Mouse (Mus musculus) ovary, postnatal 10 days (tissue): Measurements from ENCODE around the gene Ciz1.
A peak's percentile ranks its signal among the peaks of the same experiment; 100 is the strongest.
"Not testable (repeated sequence)": the region's sequence is repeated elsewhere in the genome, so short reads cannot be mapped to it uniquely, and the experiment has no call there.

ENCODE experiments used
- DNase-seq: peaks from one replicate; pipeline ENCODE4 v3.0.0; 2022; ENCODE audit warnings: low spot score

The Ciz1 gene

GRCm38 (mm10) chr2:32347019-32347418, 5.1 kb upstream of the Ciz1 start:
- no peak for DNase-seq

- DNase-seq = no peak
Measured at GRCm38 (mm10) chr2:32348311-32348710, 3.8 kb upstream of the Ciz1 start.

- no peak for DNase-seq
Measured at GRCm38 (mm10) chr2:32349625-32350255, 2.4 kb upstream of the Ciz1 start.

GRCm38 (mm10) chr2:32350471-32351051, 1.6 kb upstream of the Ciz1 start:
- DNase-seq = no peak

- DNase-seq = no peak
Measured at GRCm38 (mm10) chr2:32351471-32351961, 611 bp upstream of the Ciz1 start.

- DNase-seq = peak; percentile 93
Measured at GRCm38 (mm10) chr2:32353007-32353542, 948 bp downstream of the Ciz1 start, which contains the start of gene Dnm1. Dnm1 (minus strand) TSS chr2:32353338.

GRCm38 (mm10) chr2:32353836-32354235, 1.7 kb downstream of the Ciz1 start:
- DNase-seq = no peak

GRCm38 (mm10) chr2:32354336-32354895, 2.3 kb downstream of the Ciz1 start:
- no peak for DNase-seq

- no peak for DNase-seq
Measured at GRCm38 (mm10) chr2:32356216-32356615, 4.1 kb downstream of the Ciz1 start.

GRCm38 (mm10) chr2:32357710-32358109, 5.6 kb downstream of the Ciz1 start:
- DNase-seq = no peak

- DNase-seq = no peak
Measured at GRCm38 (mm10) chr2:32358381-32358780, 6.3 kb downstream of the Ciz1 start.

- DNase-seq = no peak
Measured at GRCm38 (mm10) chr2:32360741-32361140, 8.6 kb downstream of the Ciz1 start.

GRCm38 (mm10) chr2:32361437-32361836, 9.3 kb downstream of the Ciz1 start:
- DNase-seq = no peak

- not testable (repeated sequence) for DNase-seq
Measured at GRCm38 (mm10) chr2:32362274-32362673, 10.1 kb downstream of the Ciz1 start.

GRCm38 (mm10) chr2:32362817-32363340, 10.8 kb downstream of the Ciz1 start:
- peak; percentile 91 for DNase-seq

GRCm38 (mm10) chr2:32363376-32364106, 11.4 kb downstream of the Ciz1 start:
- DNase-seq = no peak

- DNase-seq = no peak
Measured at GRCm38 (mm10) chr2:32364121-32364520, 12.0 kb downstream of the Ciz1 start.

GRCm38 (mm10) chr2:32367315-32367714, 15.2 kb downstream of the Ciz1 start:
- DNase-seq = no peak

GRCm38 (mm10) chr2:32374191-32374590, 22.1 kb downstream of the Ciz1 start:
- no peak for DNase-seq

- no peak for DNase-seq
Measured at GRCm38 (mm10) chr2:32375317-32375940, 23.3 kb downstream of the Ciz1 start.

GRCm38 (mm10) chr2:32376963-32377362, 24.8 kb downstream of the Ciz1 start:
- DNase-seq = no peak
